Mouse (Mus musculus): ENCODE measurements around the gene Sult2b1. TPM values are rescaled to one million over a fixed set of nuclear protein-coding genes. Genes with fewer than 3 reads are reported as not detected.

Sult2b1 gene
- total RNA-seq (2021), result 1 to 10 TPM; 6.3 to 7.0 TPM

GRCm38 (mm10) chr7:45784524-45785372 is at the start of gene Sult2b1:
TSS of gene Sult2b1 (minus strand) at chr7:45784669.
- DNase-seq, result peak; percentile 89 to 91

DNA sequence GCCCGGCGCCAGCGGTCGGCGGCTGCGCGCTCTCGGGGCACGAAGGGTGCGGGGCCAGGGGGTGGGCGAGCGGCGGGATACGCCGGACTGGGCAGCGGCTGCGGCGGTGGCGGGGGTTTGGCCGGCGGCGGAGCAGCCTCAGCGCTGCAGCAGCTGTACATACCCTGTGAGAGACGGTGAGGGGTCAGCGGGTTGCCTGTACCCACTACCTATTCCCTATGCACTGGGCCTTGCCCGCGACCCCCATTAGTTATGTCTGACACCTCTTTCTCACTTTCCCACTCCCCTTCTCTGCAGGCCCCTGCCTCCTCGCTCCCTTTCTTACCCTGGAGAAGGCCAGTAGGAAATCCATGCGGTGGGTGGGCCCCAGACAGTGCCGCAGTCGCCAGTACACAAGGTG is 49.5 kb upstream of the Sult2b1 start:
- DNase-seq, result no peak

DNA sequence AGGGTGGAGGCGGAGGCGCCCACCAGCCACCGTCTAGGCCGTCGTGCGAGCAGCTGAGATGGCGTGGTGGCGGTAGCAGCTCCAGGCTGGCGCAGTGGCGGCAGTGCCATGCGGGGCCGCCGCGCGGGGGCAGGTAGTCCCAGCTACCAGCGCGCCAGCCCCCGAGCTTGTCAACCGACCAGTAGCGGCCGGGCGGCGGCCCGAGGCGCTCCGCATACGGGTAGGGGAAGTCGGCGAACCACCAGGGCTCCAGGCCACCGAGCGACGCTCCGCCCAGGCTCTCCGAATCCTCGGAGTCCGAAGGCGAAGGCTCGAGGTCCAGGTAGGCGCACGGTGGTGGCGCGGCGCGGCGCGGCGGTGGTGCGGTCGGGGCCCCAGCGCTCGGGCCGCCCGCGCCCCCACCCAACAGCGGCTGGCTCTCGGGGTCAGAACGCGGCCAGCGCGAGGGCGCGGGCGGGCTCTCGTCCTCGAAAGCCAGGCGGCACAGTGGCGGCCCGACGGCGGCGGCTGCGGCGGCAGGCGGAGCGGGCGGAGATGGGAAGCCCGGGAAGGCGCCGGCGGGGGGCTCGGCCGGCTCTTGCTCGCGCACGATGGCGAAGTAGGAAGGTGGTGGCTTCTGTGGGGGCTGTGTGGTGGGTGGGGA is 48.8 kb upstream of the Sult2b1 start:
- no peak for DNase-seq

DNA sequence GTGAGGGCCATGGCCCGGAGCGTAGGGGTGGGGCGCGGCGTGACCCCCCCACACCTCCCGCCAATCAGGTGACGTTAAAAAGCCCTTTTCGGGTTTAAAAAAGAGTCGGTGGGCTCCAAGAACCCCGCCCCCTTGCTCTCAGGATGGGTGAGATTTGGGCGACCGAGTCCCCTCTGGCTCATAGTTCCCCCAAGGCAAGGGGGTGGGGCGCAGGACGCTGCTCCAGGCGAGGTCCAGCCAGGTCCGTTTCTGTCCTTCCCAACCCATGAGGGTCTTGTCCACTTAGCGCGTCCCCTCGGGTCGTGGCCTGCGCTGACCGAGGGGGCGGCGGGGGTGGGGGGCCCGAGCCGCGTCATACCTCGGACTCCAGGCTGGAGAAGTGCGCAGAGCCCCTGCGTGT is 48.0 kb upstream of the Sult2b1 start:
- no peak for DNase-seq

- DNase-seq, result no peak
These were observed 46.7 kb upstream of the Sult2b1 start for GRCm38 (mm10) chr7:45831128-45831525.

DNA sequence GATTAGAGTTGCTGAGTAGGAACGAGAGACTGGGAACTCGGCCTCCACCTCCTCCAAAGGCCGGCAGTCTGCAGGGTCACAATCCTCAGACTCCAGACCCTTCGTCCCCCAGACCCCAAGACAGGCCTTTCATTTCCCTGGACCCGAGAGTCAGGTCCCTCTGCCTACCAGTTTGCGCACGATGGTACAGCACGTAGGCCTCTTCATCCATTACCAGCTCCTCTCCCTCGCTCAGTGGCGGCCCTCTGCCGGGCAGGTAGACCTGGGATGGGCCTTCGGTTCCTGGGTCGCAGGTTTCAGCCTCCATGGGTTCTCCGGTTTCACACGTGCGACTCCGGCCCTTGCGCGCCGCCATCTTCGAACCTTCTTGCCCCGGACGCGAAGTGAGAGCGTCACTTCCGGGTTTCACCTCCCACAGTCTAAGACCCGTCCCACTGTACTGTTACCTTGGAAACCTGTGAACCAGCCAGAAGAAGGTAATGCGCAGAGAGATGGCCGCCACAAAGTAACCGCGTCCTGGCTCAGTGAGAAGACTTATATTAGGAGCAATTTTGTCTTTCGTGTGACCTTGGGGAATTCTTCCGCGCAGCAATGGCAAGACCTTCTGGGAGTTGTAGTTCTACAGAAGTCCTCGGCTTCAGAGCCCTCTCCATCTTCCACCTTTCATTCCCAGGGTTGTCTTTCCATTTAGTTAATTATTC is 46.1 kb upstream of the Sult2b1 start, which contains the start of gene Grwd1:
Gene Grwd1 (minus strand): TSS at position 518 of the 701 bp plus-strand sequence.
- DNase-seq, result peak; percentile 84 to 87

GRCm38 (mm10) chr7:45826631-45827030 is 42.2 kb upstream of the Sult2b1 start:
- no peak for DNase-seq

GRCm38 (mm10) chr7:45824598-45824997 is 40.1 kb upstream of the Sult2b1 start, which contains the start of gene Kcnj14:
TSS of gene Kcnj14 (minus strand) at chr7:45824782.
- DNase-seq, result no peak

GRCm38 (mm10) chr7:45820913-45821312 is 36.4 kb upstream of the Sult2b1 start:
- DNase-seq, result no peak

GRCm38 (mm10) chr7:45819843-45820242 is 35.4 kb upstream of the Sult2b1 start:
- DNase-seq, result no peak

DNA sequence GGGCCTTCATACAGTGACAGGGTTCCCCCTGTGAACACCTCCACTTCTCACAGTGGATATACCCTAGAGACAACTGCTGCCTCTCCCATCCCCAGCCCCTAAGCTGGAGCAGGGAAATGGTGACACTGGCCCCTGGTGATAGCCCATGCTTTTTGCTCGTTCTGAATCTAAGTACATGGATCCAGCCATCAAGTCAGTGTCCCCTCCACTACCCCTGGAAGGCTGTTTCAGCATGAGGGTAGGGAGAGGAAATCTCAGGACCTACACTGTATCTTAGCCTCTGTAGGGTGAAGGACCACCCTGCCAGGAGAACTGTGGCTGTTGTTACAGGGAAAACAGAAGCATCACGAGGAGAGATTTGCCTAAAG is 31.5 kb upstream of the Sult2b1 start:
- DNase-seq, result no peak

DNA sequence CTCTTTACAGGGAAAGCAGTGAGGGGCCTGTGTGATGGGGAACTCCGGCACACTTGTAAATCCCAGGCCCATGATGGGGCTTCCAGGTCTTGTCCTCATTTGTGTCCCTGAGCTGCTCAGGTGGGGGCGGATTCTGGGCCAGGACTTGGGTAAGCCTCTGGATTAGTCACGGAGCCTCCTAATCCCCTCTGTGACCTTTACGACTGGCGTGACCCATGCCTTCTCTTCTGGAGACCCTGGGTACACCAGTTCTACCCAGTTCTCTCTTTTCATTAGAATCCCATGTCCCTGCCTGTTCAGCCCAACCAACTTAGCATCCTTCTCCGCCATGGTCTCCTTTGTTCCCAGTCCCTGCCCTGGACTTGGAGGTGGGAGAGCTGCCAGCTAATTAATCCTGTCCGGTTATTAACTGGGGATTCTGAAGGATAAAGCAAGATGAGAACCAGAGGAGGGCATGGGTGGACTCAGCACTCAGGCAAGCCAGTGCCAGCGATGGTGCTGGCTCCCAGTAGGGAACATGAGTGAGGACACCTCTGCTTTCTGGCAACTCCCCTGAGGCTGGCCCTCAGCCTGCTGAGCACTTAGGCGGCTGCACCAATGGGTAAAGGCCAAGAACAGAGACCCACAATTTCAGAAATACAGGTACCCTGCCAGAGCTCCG is 31.0 kb upstream of the Sult2b1 start:
- no peak for DNase-seq

DNA sequence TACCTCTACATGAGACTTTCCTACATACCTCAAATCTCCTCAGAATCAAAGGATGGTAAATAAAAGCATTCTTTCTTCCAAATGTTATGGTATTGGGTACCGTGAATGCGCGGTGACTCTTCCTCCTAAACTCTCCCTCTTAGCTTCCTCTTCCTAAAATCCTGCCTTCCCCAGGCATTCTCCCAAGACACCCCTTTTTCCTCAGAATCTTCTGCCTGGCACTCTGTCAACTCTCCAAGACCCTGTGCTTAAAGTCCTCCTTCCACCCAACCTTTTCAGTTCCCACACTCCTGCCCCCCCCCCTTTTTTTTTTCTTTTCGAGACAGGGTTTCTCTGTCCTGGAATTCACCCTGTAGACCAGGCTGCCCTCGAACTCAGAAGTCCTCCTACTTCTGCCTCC is 30.4 kb upstream of the Sult2b1 start:
- no peak for DNase-seq

- peak; percentile 98 for DNase-seq
These were observed 29.6 kb upstream of the Sult2b1 start, which contains the start of gene Cyth2 for GRCm38 (mm10) chr7:45813787-45814779. TSS of gene Cyth2 (minus strand) at chr7:45814581.

- DNase-seq, result no peak
These were observed 28.5 kb upstream of the Sult2b1 start for GRCm38 (mm10) chr7:45812921-45813320.

DNA sequence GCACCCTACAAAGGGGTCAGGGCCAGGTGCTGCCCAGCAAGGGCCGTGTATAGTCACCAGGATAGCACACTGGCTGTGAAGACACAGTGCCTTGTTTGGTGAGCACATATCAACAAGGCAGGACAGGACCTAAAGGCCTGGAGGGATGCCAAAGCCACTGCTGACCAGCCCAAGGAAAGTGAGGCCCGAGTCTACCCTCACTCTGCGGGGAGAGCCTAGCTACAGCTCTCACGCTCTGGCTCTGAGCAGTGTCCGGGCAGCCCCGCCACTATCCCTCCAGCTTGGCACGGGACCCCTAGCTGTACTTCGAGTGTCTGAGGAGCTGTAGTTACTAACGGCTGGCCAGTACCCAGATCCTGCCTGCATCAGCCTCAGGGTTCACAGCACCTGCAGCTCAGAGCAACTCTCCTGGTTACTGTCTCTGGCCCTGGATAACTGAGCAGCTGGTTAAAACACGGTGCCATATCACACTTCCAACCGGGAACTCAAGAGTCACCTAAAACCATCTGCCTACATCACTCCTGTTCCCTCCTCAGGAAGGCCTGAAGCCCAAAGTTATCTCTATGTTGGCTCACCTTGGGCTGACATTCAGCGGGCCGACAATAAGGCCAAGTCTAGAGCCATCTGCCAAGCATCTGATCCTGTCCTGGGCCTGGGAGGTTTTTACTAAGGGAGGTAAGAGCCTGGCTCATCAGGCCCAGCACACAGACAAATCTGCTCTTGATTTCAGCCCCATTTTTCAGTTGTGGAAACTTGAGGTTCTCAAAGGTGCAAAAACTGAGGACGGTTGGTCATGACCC is 25.0 kb upstream of the Sult2b1 start:
- no peak for DNase-seq

- DNase-seq, result no peak
These were observed 24.0 kb upstream of the Sult2b1 start for GRCm38 (mm10) chr7:45808471-45808870.

DNA sequence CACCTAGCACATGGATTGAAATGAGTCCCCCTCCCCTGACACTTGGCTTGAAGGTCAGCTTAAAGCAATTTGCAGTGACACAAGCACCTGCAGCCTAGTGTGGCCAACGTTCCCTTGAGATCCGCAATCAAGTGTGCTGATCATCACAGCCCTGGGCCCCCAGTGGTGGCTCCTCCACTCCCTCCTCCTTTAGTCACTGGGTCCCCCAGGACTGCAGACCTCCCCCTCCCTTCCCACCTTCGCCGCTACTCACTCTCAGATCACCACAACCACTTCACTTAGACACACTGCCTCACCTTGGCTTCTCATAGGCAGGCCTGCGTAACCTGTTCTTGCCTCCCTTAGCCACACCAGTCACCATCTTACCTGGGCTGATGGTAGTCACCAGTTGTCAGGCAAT is 21.5 kb upstream of the Sult2b1 start:
- DNase-seq, result no peak

DNA sequence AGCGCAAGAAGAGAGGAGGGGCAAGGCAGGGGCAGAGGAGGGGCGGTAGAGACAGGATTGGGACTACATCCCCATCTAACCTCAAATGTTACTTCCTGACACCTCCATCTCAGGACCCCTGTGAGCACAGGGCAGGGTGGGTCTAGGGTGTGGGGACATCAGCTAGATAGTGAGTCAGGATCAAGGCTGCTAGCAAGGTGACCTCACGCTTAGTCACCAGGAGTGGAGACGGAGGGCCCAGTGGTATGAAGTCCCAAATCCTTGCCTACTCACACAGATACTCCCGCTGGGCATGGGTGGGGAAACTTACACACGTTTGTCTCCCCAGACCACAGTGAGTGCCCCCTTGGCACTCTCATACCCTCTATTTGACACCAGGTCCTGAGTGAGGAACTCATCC is 18.1 kb upstream of the Sult2b1 start:
- DNase-seq, result no peak

DNA sequence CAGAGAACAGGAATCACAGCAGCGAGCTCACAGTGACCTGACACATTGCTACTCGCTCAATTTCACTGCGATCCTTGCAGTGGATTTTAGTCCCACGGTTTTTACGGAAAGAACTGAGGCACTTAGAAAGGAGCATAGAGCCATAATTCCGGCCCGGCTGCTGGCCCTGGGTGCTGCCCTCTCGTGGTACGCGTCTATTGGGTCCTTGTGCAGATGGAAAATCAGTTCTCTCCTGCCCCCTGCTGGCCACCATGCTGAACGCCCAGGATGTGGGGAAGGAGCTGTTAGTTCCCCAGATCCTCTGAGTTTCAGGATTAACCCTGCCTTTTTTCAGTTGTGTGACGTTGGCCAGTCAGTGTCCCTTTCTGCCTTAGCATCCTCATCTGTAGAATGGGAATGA is 16.9 kb upstream of the Sult2b1 start:
- peak; percentile 87 to 89 for DNase-seq

All from layer of hippocampus, postnatal 36 days (tissue).